Mouse (Mus musculus): Measurements from ENCODE around the gene Tulp4. TPM values are rescaled to one million over a fixed set of nuclear protein-coding genes. Genes with fewer than 3 reads are reported as not detected.

Tulp4 gene
- total and polyA plus RNA-seq, 2 experiments from 2014 or later = 91.9 to 218 TPM

- H3K9me3 ChIP-seq (ENCODE audit: low read length) = no peaks in the 10 kb centered on the region
- no peak overlapping the region for H3K9ac ChIP-seq (replicated peaks; ENCODE audit: low read length)
- ATAC-seq (no peak), DNase-seq (ENCODE audit: low spot score) (no peak)
- no peak overlapping the region for H3K4me3 ChIP-seq (ENCODE audit: low read length)
- TF ChIP-seq CTCF (IDR thresholded peaks at IDR 0.05; ENCODE audit: low read depth) = no peak
- no peak overlapping the region for H3K4me2 ChIP-seq (ENCODE audit: low read depth, low read length)
- H3K27me3 ChIP-seq (ENCODE audit: insufficient read depth, low read length) = no peaks in the 10 kb centered on the region
- WGBS = 86% methylated on average over 3 of the region's 3 CpGs
- H3K27ac ChIP-seq = no peak overlapping the region
- H3K4me1 ChIP-seq (ENCODE audit: insufficient read depth, low read length) = no peaks in the 10 kb centered on the region
- H3K36me3 ChIP-seq (ENCODE audit: insufficient read depth, low read length) = peaks cover 1% of the 10 kb centered on the region; the same call in 1 of the 2 replicates
These were observed 34.6 kb downstream of the Tulp4 start for GRCm38 (mm10) chr17:6140875-6141274.

- Histone ChIP-seq H3K4me2 (ENCODE audit: low read depth, low read length) (no peak overlapping the region), H3K9me3 (ENCODE audit: low read length) (no peaks in the 10 kb centered on the region), H3K9ac (replicated peaks; ENCODE audit: low read length) (no peak overlapping the region), H3K4me1 (ENCODE audit: insufficient read depth, low read length) (no peaks in the 10 kb centered on the region), H3K27ac (no peak overlapping the region), H3K27me3 (ENCODE audit: insufficient read depth, low read length) (no peaks in the 10 kb centered on the region), H3K36me3 (ENCODE audit: insufficient read depth, low read length) (peaks cover 5% of the 10 kb centered on the region; the same call in 1 of the 2 replicates), H3K4me3 (ENCODE audit: low read length) (no peak overlapping the region)
- TF ChIP-seq CTCF (IDR thresholded peaks at IDR 0.05; ENCODE audit: low read depth) = no peak
- no peak for DNase-seq (ENCODE audit: low spot score)
- WGBS = 87% methylated on average over 2 of the region's 2 CpGs
- no peak for ATAC-seq
These were observed 35.1 kb downstream of the Tulp4 start for GRCm38 (mm10) chr17:6141344-6141743.

- H3K4me3 ChIP-seq (ENCODE audit: low read length) = no peak overlapping the region
- ATAC-seq = no peak
- H3K9ac ChIP-seq (replicated peaks; ENCODE audit: low read length) = no peak overlapping the region
- no peak overlapping the region for H3K27ac ChIP-seq
- no peak for DNase-seq (ENCODE audit: low spot score)
- H3K36me3 ChIP-seq (ENCODE audit: insufficient read depth, low read length) = peaks cover 5% of the 10 kb centered on the region; the same call in 1 of the 2 replicates
- no peak for TF ChIP-seq CTCF (IDR thresholded peaks at IDR 0.05; ENCODE audit: low read depth)
- no peaks in the 10 kb centered on the region for H3K27me3 ChIP-seq (ENCODE audit: insufficient read depth, low read length)
- WGBS = 89% methylated on average over 2 of the region's 2 CpGs
- H3K9me3 ChIP-seq (ENCODE audit: low read length) = no peaks in the 10 kb centered on the region
- no peaks in the 10 kb centered on the region for H3K4me1 ChIP-seq (ENCODE audit: insufficient read depth, low read length)
- H3K4me2 ChIP-seq (ENCODE audit: low read depth, low read length) = no peak overlapping the region
These were observed 39.0 kb downstream of the Tulp4 start for GRCm38 (mm10) chr17:6145244-6145643.

GRCm38 (mm10) chr17:6152941-6153340, 46.7 kb downstream of the Tulp4 start:
- TF ChIP-seq CTCF (IDR thresholded peaks at IDR 0.05; ENCODE audit: low read depth) = no peak

GRCm38 (mm10) chr17:6153581-6153980, 47.3 kb downstream of the Tulp4 start:
- no peak for DNase-seq (ENCODE audit: low spot score)
- Histone ChIP-seq H3K27ac (no peak overlapping the region), H3K4me3 (ENCODE audit: low read length) (no peak overlapping the region), H3K4me2 (ENCODE audit: low read depth, low read length) (no peak overlapping the region), H3K27me3 (ENCODE audit: insufficient read depth, low read length) (no peaks in the 10 kb centered on the region), H3K36me3 (ENCODE audit: insufficient read depth, low read length) (no peaks in the 10 kb centered on the region), H3K4me1 (ENCODE audit: insufficient read depth, low read length) (no peaks in the 10 kb centered on the region), H3K9me3 (ENCODE audit: low read length) (no peaks in the 10 kb centered on the region), H3K9ac (replicated peaks; ENCODE audit: low read length) (no peak overlapping the region)
- WGBS = 91% methylated on average over 4 of the region's 4 CpGs
- no peak for ATAC-seq
- no peak for TF ChIP-seq CTCF (IDR thresholded peaks at IDR 0.05; ENCODE audit: low read depth)

More at GRCm38 (mm10) chr17:6152941-6153340, 46.7 kb downstream of the Tulp4 start:
- Histone ChIP-seq H3K4me1 (ENCODE audit: insufficient read depth, low read length) (no peaks in the 10 kb centered on the region), H3K27ac (no peak overlapping the region), H3K27me3 (ENCODE audit: insufficient read depth, low read length) (no peaks in the 10 kb centered on the region), H3K36me3 (ENCODE audit: insufficient read depth, low read length) (no peaks in the 10 kb centered on the region), H3K4me2 (ENCODE audit: low read depth, low read length) (no peak overlapping the region), H3K9me3 (ENCODE audit: low read length) (no peaks in the 10 kb centered on the region), H3K9ac (replicated peaks; ENCODE audit: low read length) (no peak overlapping the region), H3K4me3 (ENCODE audit: low read length) (no peak overlapping the region)
- ATAC-seq (no peak), DNase-seq (ENCODE audit: low spot score) (no peak)
- 84% methylated on average over 4 of the region's 4 CpGs for whole genome bisulfite sequencing

GRCm38 (mm10) chr17:6154366-6154765, 48.1 kb downstream of the Tulp4 start:
- no peak overlapping the region for H3K27ac ChIP-seq
- H3K4me2 ChIP-seq (ENCODE audit: low read depth, low read length) = no peak overlapping the region
- no peak for TF ChIP-seq CTCF (IDR thresholded peaks at IDR 0.05; ENCODE audit: low read depth)
- no peak overlapping the region for H3K9ac ChIP-seq (replicated peaks; ENCODE audit: low read length)
- no peaks in the 10 kb centered on the region for H3K9me3 ChIP-seq (ENCODE audit: low read length)
- no peaks in the 10 kb centered on the region for H3K4me1 ChIP-seq (ENCODE audit: insufficient read depth, low read length)
- no peaks in the 10 kb centered on the region for H3K27me3 ChIP-seq (ENCODE audit: insufficient read depth, low read length)
- H3K4me3 ChIP-seq (ENCODE audit: low read length) = no peak overlapping the region
- no peaks in the 10 kb centered on the region for H3K36me3 ChIP-seq (ENCODE audit: insufficient read depth, low read length)
- ATAC-seq = no peak
- WGBS = 85% methylated on average over 4 of the region's 4 CpGs
- no peak for DNase-seq (ENCODE audit: low spot score)

- WGBS = 89% methylated on average over 6 of the region's 6 CpGs
- no peak overlapping the region for H3K4me3 ChIP-seq (ENCODE audit: low read length)
- ATAC-seq (no peak), DNase-seq (ENCODE audit: low spot score) (no peak)
- H3K9me3 ChIP-seq (ENCODE audit: low read length) = no peaks in the 10 kb centered on the region
- TF ChIP-seq CTCF (IDR thresholded peaks at IDR 0.05; ENCODE audit: low read depth) = no peak
- H3K4me1 ChIP-seq (ENCODE audit: insufficient read depth, low read length) = no peaks in the 10 kb centered on the region
- H3K9ac ChIP-seq (replicated peaks; ENCODE audit: low read length) = no peak overlapping the region
- no peaks in the 10 kb centered on the region for H3K27me3 ChIP-seq (ENCODE audit: insufficient read depth, low read length)
- no peak overlapping the region for H3K27ac ChIP-seq
- no peak overlapping the region for H3K4me2 ChIP-seq (ENCODE audit: low read depth, low read length)
- H3K36me3 ChIP-seq (ENCODE audit: insufficient read depth, low read length) = no peaks in the 10 kb centered on the region
These were observed 54.3 kb downstream of the Tulp4 start for GRCm38 (mm10) chr17:6160495-6160894.

Measured in hindbrain, postnatal 0 days (tissue).